Mouse (Mus musculus): ENCODE data around the gene Sox9.

Gene Sox9

DNA sequence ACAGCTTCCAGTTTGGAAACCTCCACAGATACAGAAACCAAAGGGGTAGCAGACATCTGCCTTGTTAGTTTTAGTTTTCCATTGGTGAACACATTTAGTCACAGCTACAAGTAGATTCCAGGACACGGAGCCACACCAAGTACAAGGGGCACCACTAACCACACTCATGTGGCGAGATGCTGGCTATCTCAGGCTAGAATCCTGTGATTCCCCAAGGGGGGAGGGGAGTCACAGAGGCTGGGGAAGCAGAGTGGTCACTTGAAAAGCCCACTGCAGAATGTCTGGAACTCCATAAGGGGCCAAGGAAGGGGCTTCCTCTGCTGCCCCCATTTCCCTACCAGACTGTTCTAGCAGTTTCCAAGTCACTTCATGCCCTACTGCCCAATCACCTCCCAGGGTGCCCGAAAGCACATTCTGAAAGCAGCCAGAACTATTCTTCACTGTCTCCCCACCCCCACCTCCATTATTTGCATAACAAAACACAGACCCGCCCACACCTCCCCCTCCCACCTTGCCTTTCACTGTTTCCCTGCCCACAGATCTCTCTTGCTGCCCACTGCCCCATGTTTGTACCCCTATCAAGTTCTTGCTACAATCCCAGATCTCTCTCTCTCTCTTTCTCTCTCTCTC lies 19.3 kb downstream of the Sox9 start:
- no peak for DNase-seq

DNA sequence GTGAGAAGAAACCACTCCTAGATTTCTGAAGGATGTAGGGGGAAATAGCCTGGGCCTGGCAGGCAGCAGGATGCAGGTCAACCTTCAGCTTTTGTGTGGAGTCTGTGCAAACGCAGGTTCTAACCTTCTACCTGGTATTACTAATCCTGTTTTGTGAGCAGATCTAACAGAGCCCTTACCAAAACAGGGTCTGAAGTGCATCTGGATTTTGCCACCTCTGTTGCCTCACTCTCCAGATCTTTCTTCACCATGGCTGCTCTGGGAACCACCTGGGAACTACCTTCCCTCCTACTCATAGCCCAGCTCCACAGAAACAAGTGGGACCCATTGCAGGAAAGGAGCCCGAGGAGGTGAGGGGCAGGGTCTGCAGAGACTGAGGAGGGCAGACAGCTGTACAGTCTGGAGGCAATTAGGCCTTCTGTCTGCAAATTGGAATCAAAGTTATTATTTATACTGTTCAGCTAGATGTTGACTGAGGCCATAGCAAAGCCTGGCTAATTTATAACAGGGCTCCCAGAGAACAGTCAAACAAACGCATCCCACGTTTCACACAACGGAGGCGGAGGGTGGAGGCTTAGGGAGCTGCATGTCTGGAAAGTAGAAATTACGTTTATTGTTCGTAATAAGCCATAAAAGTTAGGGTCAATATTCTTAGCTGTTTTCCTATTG lies 25.9 kb downstream of the Sox9 start:
- no peak for DNase-seq

DNA sequence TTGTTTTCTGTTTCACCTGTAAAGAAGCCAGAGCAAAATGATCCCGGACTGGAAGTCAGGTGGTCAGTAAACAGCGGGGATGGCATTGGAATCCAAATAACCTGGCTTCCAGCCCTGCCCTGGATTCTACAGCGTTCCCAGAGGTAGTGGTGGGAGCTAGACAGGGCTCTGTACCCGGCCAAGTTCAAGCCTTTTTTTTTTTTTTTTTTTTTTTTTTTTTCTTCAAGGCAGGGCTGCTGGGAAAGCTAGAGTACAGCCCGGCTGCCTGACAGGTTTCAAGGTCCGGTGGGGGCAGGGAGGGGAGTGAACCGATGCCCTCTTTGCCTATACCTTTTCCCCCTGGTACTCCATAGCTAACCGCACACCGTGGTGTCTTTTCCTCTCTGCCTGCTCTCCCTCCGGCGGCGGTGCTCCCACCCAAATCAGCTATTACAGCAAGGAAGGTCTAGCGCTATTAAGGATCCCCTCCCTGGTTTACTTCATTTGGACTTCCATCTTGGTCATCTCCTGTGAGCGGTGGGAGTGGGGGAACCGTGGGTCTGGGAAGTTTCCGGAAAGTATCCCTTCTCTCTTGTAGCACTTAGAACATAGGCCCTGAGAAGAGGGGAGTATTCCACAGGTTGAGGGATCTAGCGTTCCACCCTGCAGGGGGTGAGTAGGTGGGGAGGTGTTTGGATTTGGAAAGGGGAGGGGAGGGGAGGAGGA lies 28.6 kb downstream of the Sox9 start:
- peak; percentile 18 for DNase-seq

DNA sequence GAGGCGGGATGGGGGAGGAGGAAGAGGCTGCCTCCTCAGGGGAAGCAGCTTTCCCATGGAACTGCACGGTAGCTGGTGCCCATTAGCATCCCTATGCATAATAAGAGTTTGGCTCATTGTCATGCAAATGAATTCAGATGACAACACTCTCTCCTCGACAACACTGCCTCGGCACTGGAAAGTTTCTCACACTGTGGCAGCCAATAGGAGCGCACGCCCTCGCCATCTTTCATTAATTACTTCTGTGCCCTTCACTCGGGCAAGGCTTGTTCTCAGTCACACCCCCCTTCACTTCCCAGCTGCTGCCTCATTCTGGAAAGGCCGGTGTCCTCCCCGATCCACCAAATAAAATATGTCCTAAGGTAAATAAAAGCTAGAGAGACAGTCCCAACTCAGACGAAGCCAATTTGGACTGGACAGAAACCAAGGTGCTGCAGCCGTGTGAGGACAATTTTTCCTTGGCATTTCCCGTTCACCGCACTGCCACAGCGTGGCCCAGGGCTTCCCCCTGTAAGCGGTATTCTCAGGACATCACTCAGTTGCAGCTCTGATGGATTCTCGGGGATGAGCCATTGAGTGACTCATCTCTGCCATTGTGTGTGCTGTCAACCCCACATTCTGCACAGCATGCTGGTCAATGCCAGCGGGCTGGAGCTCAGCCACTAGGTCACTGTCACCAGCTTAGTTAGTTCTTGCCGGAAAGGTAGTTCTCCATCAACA lies 29.3 kb downstream of the Sox9 start:
- DNase-seq: peak; percentile 25

DNA sequence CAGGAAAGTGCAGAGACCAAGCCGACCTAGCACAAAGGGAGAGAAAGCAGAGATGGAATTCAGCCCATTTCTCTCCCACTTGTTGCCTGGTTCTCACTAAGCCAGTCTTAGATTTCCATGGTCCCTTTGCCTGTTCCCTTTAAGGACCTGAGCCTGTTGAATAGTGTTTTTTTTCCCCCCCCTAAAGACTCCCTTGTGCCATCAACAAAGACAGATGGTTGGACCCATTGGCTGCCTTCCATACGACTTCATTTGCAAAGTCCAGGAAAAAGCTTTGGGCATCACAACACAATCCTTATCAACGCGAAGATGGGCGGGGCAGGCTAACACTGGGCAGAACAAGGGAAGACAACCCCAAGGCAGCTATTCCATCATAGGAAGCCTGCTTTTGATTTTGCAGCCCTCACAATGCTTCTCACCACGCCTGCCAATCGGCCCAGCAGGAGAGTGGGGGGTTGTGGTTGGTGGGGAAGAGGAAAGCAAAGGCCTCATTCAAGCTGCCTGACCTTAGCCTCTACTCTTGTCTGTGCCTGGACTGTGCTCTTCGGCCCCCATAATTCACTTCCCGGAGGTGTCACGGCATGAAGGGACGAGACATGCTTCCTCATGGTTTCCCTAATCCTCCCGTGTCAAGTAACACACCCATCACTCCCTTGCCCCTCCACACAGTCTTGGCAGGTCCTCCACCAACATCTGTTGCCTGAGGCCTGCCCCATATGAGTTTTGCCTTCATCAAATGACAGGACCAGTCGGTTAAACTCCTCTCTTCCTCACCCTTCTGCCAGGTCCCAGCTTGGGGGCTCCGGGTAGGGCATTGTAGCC lies 36.0 kb downstream of the Sox9 start:
- no peak for DNase-seq

DNA sequence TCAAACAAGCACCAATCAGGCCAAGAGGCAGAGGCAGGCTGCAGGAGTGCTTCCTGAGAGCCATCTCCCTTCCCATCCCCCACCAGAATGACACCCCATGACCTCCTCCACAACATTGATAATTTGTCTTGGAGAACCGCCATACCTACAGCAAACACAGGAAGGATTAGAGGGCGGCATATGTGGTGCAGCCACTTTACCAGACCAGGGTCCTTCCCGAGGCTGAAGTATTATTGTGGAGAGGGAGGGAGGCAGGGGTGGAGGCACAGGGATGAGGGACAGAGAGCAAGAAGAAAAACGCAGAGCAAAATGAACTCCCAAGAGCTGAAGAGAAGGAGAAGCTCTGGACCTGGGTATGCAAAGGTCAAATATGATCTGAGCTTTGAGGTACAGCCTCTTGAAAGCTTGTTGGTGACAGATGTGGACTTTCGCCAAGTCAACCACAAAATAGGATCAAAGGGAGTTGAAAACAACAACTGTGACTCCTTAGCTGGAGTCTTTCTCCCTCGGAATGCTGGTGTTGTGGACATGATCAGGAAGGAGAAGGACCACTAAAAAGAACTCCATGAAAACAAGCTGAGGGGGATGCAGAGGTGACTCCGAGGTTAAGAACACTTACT lies 36.7 kb downstream of the Sox9 start:
- no peak for DNase-seq

DNA sequence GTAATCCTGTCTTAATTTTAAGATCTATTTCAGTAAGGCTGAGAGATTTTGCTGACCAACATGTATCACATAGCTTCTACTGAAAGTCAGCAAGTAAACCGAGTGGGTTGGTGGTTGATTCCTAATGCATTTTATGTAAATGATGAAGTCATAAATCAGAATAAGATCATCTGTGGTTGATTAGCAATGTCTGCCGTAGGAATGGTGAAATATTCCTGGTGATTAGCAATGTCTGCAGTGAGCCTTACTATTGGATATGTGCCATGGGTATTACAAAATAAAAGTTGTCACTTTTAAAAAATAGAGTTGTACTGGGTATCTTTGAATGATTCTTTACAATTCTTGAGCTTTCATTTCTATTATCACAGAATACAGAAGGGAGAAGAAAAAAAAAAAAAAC lies 39.5 kb downstream of the Sox9 start:
- no peak for DNase-seq

DNA sequence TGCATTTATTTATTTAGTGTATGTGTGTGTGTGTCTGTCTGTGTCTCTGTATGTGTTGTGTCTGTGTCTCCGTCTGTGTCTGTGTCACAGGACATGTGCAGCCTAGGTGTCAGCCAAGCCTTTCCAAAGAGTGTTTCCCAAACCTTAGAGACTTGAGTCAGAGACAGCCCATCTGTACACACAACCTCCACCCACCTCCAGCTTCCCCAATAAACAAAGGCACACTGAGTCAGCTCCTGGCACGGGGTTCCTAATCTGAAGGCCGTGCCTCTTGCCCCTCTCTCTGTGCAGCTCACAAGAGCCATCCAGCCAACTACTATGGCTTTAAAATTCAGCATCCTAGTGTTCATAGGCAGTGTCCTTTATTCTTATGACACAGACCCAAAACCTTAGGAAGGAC lies 42.1 kb downstream of the Sox9 start:
- no peak for DNase-seq

DNA sequence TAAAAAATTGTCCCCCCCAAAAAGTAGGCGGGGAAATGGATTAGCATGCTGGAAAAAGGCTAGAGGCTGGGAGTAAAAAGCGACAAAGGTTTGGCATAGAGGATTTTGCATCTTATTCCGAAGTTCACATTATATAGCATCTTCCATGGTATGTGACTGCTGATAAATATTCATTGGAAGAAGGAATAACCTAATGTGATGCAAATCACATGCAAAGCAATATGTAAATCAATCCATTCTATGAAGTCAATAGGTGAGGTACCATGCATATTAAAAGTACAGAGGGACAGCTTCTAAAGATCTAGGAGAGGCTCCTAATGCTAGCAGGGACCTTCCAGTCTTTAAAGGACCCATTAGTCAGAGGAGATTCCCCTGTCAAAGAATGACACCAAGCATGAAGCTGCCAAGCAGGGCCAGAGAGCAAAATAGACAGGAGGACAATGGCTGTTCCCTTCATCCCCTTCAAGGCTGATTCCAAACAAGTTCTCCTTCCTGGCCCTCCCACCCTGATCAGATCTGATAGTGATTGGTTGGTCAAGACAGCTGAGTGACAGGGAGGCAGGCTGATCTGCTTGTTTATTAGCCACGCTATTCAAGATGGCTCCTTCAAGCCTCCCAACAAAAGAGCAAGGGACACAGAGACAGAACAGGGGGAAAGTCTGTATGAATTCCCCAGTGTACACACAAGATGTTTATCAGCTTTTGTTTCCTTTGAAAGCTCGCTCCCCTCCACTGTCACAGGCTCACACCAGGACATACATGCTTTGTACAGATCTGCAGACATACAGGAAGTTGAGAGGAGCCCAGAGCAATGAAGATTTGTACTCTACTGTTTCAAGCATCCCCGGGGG lies 44.4 kb downstream of the Sox9 start:
- no peak for DNase-seq

DNA sequence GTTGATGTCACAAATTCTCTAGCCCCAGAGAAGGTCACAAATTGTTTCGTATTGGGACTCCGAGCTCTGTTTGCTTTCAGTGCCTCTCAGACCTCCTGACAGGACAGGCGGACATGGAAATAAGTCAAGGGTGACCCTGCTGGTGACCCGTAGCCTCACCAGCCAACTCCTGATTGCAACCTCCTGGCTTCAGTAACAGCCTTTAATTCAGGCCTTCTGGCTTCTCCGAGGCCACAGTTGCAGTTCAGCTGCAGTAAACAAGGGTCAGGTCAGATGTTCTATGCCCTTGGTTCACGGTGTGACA lies 45.0 kb downstream of the Sox9 start:
- DNase-seq: no peak

DNA sequence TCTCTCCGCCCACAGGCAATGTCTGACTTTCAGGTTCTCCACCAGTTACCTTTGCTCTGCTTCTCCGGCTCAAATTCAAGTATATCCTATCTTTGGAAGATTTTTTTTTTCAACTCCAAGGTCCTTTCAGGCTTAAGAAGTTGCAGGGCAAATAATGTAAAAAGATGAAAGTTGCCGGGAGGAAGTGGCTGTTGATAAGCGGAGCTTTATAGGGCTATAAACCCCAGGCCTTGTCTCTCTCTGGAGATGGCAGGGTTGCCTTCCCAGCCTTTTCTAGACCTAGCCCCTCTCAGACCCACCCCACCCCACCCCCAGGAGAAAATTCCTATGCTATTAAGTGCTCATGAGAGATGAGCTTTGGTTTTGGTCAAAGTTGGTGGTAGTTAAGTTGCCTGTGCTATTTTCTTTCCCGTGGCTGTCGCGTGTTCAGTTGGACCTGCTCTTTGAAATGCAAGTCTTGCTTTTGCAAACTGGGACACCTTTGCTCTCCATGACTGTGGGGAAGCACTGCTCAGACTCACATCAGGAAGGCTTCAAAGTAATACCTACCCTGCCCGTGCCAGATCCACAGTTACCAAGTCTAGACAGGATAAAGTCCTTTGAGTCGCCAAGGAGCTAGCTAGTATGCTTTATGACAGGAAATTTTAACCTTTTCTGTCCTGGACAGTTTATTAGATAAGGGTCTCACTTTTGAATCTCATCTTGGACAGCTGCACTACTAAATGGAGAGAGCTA lies 46.7 kb downstream of the Sox9 start:
- no peak for DNase-seq

DNA sequence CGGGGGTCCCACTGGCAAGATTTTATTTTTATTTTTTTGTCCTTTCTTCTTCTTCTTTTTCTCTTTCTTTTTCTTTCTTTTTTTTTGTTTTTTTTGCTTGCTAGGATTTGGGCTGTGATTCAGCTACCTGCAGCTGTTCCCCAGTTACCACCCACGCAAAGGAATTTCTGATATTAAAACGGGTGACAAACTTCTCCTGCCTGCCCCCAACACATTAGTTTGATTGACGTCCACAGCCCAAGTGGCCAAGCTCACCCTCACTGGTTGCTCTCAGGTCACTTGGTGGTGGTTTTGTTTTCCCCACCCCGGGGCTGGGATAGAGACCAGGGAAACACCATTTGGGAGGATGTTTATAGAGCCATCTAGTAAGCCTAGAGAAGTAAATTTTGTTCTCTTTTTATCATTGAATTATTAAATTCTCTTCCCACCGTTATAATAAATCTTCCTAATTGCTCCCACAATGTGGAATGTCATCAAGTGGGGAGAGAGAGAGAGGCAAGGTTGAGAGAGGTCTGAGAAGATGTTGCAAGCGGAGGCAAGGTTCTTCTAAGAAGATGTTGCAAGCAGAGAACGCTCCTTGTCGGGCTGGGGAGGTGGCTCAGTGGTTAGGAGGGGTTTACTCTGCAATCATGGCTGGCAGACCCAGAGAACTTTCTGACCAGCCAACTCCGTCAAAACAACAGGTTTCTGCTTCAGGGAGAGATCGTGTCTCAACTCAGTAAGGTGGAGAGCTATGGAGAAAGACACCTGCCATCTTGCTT lies 52.4 kb downstream of the Sox9 start:
- no peak for DNase-seq

DNA sequence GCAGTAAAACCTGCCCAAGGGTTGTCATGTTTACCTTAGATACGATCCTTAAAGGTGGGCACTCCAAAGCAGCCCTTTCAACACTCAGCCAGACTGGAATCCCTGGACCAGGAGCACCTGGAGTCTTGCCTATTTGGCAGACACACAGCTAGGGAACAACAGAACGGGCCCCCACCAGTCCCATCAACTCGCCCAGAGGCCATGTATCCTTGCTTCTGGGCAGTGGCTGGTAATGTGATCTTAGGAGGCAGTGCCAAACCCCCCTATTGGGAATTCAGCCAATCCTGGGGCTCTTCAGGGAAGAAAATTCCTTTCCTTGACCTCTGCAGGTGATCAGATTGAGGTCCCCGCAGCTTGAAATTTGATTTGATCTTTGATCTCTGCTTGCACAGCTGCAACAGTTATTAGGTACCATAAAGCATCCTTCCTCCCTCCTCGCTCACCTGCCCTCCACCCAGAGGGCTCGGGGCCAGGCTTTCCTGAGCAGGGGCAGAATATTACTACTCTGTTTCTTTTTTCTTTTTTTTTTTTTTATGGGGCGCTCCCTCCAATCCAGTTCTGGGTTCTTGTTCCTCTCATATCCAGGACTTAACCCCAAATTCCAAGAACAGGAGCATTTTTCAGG lies 53.6 kb downstream of the Sox9 start:
- DNase-seq: no peak

All from kidney, postnatal 14 days (tissue).